8 mouse cellular contexts compared by ENCODE assay signal in the genomic region with DNA sequence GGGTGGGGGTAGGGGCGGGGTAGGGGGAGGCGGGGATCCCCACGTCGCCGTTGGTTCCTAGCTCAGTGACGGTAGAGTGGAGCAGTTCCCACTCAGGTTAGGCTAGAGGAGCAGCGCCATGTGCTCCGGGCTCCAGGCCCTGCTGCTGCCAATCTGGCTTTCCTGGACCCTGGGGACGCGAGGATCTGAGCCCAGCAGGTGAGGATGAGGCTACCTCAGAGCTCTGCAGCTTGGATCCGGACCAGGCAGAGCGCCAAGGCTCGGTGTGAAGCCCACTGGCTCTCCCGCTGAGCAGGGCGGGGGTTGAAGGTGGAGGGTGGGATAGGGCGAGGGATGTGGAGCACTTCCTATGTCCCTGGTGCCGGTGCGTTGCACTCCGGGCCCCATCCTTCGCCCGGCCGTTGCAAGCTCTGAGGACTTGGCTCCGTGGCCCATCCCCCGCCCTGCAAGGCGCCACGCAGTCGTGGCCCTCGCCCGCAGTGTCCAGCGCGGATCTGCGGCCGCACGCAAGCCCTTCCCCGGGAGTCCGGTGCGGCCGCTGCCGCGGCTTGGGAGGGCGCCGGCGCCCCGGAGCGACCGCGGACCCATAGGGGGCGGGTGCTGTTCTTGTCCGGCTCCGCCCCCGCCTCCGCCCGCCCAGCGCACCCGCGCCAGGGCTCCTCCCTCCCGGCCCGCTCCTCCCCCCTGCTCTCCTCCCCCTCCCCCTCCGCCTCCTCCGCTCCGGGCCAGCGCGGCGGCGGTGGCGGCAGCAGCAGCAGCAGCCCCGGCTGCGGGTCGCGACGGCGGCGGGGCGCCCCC.
DNase-seq lines count a peak whose midpoint lies in the region; ATAC-seq lines count a peak whose summit lies in the region.

No protein-coding gene starts in this region.

- peak; percentile 75 for DNase-seq in Muller cell, postnatal 12 days (ENCODE audit: inconsistent ontology term)
- DNase-seq in adrenal gland, postnatal 4 days (ENCODE audit: low spot score in 2 of 2) = peak; percentile 40 to 50
- DNase-seq in heart, postnatal 4 days = peak; percentile 56
- DNase-seq in layer of hippocampus, adult 9-11 months = peak; percentile 75
- peak; percentile 84 for DNase-seq in right cerebral cortex, postnatal 14 days

- peak; percentile 90 for ATAC-seq in embryonic facial prominence, embryonic 13.5 days (ENCODE audit: insufficient number of reproducible peaks, insufficient read depth, low FRiP score, low TSS enrichment, low read depth)
- peak; percentile 75 for ATAC-seq in megakaryocyte progenitor cell, adult 5-6 weeks (replicated peaks; ENCODE audit: poor library complexity)
- no peak for ATAC-seq in monocyte, adult 5-6 weeks (replicated peaks; ENCODE audit: insufficient number of reproducible peaks, low FRiP score, low TSS enrichment, poor library complexity, severe bottlenecking)

- no peak overlapping the region for H3K27ac ChIP-seq in embryonic facial prominence, embryonic 13.5 days

- H3K9me3 ChIP-seq in embryonic facial prominence, embryonic 13.5 days = no peaks in the 10 kb centered on the region

- H3K4me1 ChIP-seq in embryonic facial prominence, embryonic 13.5 days = peaks cover 16% of the 10 kb centered on the region

- peak overlapping the region; percentile 97 for H3K4me2 ChIP-seq in embryonic facial prominence, embryonic 13.5 days

- under 1% methylated on average over 47 of the region's 74 CpGs for WGBS in embryonic facial prominence, embryonic 13.5 days

- H3K27me3 ChIP-seq in embryonic facial prominence, embryonic 13.5 days = peaks cover 40% of the 10 kb centered on the region

- H3K4me3 ChIP-seq in embryonic facial prominence, embryonic 13.5 days = peak overlapping the region; percentile 71

- peak overlapping the region; percentile 69 for H3K9ac ChIP-seq in embryonic facial prominence, embryonic 13.5 days

- no peaks in the 10 kb centered on the region for H3K36me3 ChIP-seq in embryonic facial prominence, embryonic 13.5 days
